Mouse (Mus musculus): Measurements from ENCODE around the gene Luc7l2.

DNA sequence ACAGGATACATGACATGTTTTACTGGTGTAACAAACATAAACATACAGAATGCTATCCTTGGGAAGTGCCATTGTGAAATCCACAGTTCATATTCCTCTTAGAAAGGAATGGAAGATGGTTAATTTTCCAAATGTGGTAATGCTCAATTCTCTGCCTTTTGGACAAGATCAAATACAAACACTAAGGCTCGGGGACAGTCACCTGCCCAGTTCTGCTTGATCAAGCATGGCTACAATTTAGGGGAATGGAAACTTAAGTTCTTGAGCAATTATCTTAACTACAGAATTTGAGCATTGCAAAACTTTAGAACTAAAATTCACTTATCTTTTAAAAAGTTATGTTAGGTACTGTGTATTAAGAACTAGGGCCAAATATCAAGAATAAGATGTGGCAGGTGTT is 15.3 kb upstream of the Luc7l2 start:
- TF ChIP-seq EP300 (IDR thresholded peaks at IDR 0.05; ENCODE audit: low read depth) = no peak
- TF ChIP-seq CTCF (IDR thresholded peaks at IDR 0.05; ENCODE audit: low read depth) = no peak

Data from liver, embryonic 14.5 days (tissue).